Mouse (Mus musculus): Measurements from ENCODE around the gene Gm45140. TPM values are rescaled to one million over a fixed set of nuclear protein-coding genes. Genes with fewer than 3 reads are reported as not detected.

Gene Gm45140
- polyA plus RNA-seq, 1 experiment = 6.8 TPM

GRCm38 (mm10) chr6:87796251-87796880 is 39.2 kb downstream of the Gm45140 start:
- no peak for TF ChIP-seq CTCF (IDR thresholded peaks at IDR 0.05; ENCODE audit: borderline replicate concordance, extremely low read depth, insufficient read depth, insufficient read length)
- TF ChIP-seq POLR2A (IDR thresholded peaks at IDR 0.05; ENCODE audit: borderline replicate concordance, extremely low read depth, insufficient read depth, insufficient read length, poor library complexity, severe bottlenecking) = no peak
- DNase-seq (ENCODE audit: low read depth) = no peak

- TF ChIP-seq CTCF (IDR thresholded peaks at IDR 0.05; ENCODE audit: borderline replicate concordance, extremely low read depth, insufficient read depth, insufficient read length) (no peak), POLR2A (IDR thresholded peaks at IDR 0.05; ENCODE audit: borderline replicate concordance, extremely low read depth, insufficient read depth, insufficient read length, poor library complexity, severe bottlenecking) (no peak)
- no peak for DNase-seq (ENCODE audit: low read depth)
These were observed 40.0 kb downstream of the Gm45140 start for GRCm38 (mm10) chr6:87795385-87796150.

GRCm38 (mm10) chr6:87793821-87794510 is 41.6 kb downstream of the Gm45140 start:
- no peak for DNase-seq (ENCODE audit: low read depth)

GRCm38 (mm10) chr6:87791826-87792225 is 43.8 kb downstream of the Gm45140 start:
- no peak for DNase-seq (ENCODE audit: low read depth)
- TF ChIP-seq POLR2A (IDR thresholded peaks at IDR 0.05; ENCODE audit: borderline replicate concordance, extremely low read depth, insufficient read depth, insufficient read length, poor library complexity, severe bottlenecking) = no peak
- TF ChIP-seq CTCF (IDR thresholded peaks at IDR 0.05; ENCODE audit: borderline replicate concordance, extremely low read depth, insufficient read depth, insufficient read length) = no peak

More at GRCm38 (mm10) chr6:87793821-87794510, 41.6 kb downstream of the Gm45140 start:
- TF ChIP-seq CTCF (IDR thresholded peaks at IDR 0.05; ENCODE audit: borderline replicate concordance, extremely low read depth, insufficient read depth, insufficient read length) (no peak), POLR2A (IDR thresholded peaks at IDR 0.05; ENCODE audit: borderline replicate concordance, extremely low read depth, insufficient read depth, insufficient read length, poor library complexity, severe bottlenecking) (no peak)

GRCm38 (mm10) chr6:87790779-87791480 is 44.7 kb downstream of the Gm45140 start:
- TF ChIP-seq CTCF (IDR thresholded peaks at IDR 0.05; ENCODE audit: borderline replicate concordance, extremely low read depth, insufficient read depth, insufficient read length) = no peak
- no peak for TF ChIP-seq POLR2A (IDR thresholded peaks at IDR 0.05; ENCODE audit: borderline replicate concordance, extremely low read depth, insufficient read depth, insufficient read length, poor library complexity, severe bottlenecking)
- no peak for DNase-seq (ENCODE audit: low read depth)

GRCm38 (mm10) chr6:87789791-87790190 is 45.8 kb downstream of the Gm45140 start:
- TF ChIP-seq POLR2A (IDR thresholded peaks at IDR 0.05; ENCODE audit: borderline replicate concordance, extremely low read depth, insufficient read depth, insufficient read length, poor library complexity, severe bottlenecking) = no peak
- TF ChIP-seq CTCF (IDR thresholded peaks at IDR 0.05; ENCODE audit: borderline replicate concordance, extremely low read depth, insufficient read depth, insufficient read length) = no peak
- no peak for DNase-seq (ENCODE audit: low read depth)

- TF ChIP-seq CTCF (IDR thresholded peaks at IDR 0.05; ENCODE audit: borderline replicate concordance, extremely low read depth, insufficient read depth, insufficient read length) (no peak), POLR2A (IDR thresholded peaks at IDR 0.05; ENCODE audit: borderline replicate concordance, extremely low read depth, insufficient read depth, insufficient read length, poor library complexity, severe bottlenecking) (no peak)
- peak; percentile 72 for DNase-seq (ENCODE audit: low read depth)
These were observed 46.6 kb downstream of the Gm45140 start for GRCm38 (mm10) chr6:87788896-87789587.

- DNase-seq (ENCODE audit: low read depth) = no peak
- TF ChIP-seq CTCF (IDR thresholded peaks at IDR 0.05; ENCODE audit: borderline replicate concordance, extremely low read depth, insufficient read depth, insufficient read length) = no peak
- no peak for TF ChIP-seq POLR2A (IDR thresholded peaks at IDR 0.05; ENCODE audit: borderline replicate concordance, extremely low read depth, insufficient read depth, insufficient read length, poor library complexity, severe bottlenecking)
These were observed 47.2 kb downstream of the Gm45140 start for GRCm38 (mm10) chr6:87788266-87788895.

- no peak for TF ChIP-seq CTCF (IDR thresholded peaks at IDR 0.05; ENCODE audit: borderline replicate concordance, extremely low read depth, insufficient read depth, insufficient read length)
- no peak for TF ChIP-seq POLR2A (IDR thresholded peaks at IDR 0.05; ENCODE audit: borderline replicate concordance, extremely low read depth, insufficient read depth, insufficient read length, poor library complexity, severe bottlenecking)
- DNase-seq (ENCODE audit: low read depth) = no peak
These were observed 48.3 kb downstream of the Gm45140 start for GRCm38 (mm10) chr6:87787108-87787890.
